Mouse (Mus musculus): Measurements from ENCODE around the gene Traf3ip3. TPM values are rescaled to one million over a fixed set of nuclear protein-coding genes. Genes with fewer than 3 reads are reported as not detected.

The Traf3ip3 gene
- polyA plus RNA-seq, 1 experiment, result 0.82 TPM

DNA sequence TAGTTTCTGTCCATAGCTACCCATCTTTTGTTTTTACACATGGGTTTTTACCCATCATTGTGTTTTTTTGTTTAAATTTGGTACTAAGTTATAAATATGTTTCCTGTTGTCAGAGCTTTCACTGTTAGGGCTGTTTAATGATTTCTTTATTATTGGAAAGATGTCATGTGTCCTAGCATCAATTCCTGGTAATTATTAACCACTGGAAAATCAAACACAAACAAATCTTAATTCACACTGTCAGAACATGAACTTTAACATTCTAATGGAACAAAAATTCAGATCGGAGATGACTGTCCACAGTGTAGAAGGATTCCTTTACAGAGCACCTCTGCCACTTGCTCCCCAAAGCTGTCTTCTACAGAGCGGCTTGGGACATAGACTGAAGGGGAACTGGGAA is 3.9 kb upstream of the Traf3ip3 start:
- TF ChIP-seq POLR2A (IDR thresholded peaks at IDR 0.05; ENCODE audit: borderline replicate concordance, extremely low read depth, insufficient read depth, insufficient read length, poor library complexity, severe bottlenecking) (no peak), CTCF (IDR thresholded peaks at IDR 0.05; ENCODE audit: borderline replicate concordance, extremely low read depth, insufficient read depth, insufficient read length) (no peak)

DNA sequence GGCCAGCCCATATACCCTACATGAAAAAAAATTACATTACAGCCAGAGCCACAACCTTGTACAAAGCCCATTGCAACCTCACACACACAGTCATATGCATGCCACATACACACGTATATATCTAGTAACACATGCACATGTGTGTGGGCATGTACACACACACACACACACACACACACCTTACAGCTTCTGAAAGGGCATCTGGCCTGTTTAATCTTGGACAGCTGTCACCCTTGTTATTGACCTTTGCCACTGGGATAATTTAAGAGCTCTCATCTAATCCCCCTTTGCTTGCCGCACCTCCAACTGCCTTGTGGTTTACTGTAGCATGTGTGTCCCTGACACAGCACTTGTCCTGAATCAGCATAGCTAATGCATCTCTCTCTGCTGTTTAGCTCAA is 2.3 kb upstream of the Traf3ip3 start:
- no peak for DNase-seq (ENCODE audit: low read depth)
- TF ChIP-seq CTCF (IDR thresholded peaks at IDR 0.05; ENCODE audit: borderline replicate concordance, extremely low read depth, insufficient read depth, insufficient read length) (no peak), POLR2A (IDR thresholded peaks at IDR 0.05; ENCODE audit: borderline replicate concordance, extremely low read depth, insufficient read depth, insufficient read length, poor library complexity, severe bottlenecking) (no peak)

More for the DNA sequence above, 3.9 kb upstream of the Traf3ip3 start:
- DNase-seq (ENCODE audit: low read depth), result no peak

DNA sequence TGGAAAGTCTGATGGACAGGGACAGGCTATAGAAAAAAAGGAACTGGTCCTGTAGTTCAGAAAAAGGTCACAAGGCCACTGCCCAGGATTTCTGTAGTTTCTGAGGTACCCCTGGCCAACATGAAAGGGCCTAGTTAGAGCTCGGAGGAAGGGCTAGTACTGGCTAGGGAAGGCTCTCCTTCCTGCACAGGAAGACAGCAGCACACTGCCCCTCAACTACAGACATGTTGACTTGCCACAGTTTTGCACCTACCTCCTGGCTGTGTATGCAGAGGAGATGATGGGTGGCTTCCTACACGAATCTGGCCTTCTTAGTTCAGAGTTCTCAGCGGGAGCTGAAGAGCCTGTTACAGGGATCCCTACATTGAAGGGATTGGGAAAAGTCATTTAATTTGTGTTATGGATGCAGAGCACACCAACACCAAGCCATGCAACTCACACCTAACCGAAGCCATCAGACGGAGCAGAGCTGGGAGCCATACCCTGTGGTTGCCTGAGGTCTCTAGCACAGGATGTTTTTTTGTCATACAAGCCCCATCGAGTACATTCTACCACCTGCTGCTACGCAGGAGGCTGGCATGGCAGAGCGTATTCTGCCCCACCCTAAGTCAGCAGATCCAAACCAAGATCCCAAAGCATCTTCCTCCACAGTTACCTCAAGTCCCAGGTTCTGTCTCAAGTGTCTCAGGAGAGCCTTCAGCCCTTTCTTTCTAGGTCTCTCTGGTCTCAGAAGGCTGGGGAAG is 692 bp downstream of the Traf3ip3 start:
- TF ChIP-seq POLR2A (IDR thresholded peaks at IDR 0.05; ENCODE audit: borderline replicate concordance, extremely low read depth, insufficient read depth, insufficient read length, poor library complexity, severe bottlenecking), result no peak
- DNase-seq (ENCODE audit: low read depth), result no peak

DNA sequence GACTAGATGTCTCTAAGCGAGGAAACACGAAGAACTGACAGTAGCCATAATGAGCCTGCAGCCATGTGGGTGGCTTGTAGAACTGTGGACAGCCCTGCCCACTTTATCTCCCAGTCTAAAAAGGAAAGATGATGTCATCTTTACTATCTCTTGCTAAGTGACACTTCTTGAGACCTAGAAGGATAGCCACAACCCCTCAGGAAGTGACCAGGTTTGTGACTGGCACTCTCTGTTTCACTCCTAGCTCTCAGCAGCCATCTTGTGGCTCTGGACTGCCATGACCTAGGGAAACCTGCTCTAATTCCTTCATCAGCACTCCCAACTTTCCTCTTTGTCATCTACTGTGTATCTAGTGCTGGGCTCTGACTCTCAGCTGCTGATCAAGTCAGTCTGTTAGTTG is 3.2 kb downstream of the Traf3ip3 start:
- DNase-seq (ENCODE audit: low read depth), result no peak
- TF ChIP-seq POLR2A (IDR thresholded peaks at IDR 0.05; ENCODE audit: borderline replicate concordance, extremely low read depth, insufficient read depth, insufficient read length, poor library complexity, severe bottlenecking) (no peak), CTCF (IDR thresholded peaks at IDR 0.05; ENCODE audit: borderline replicate concordance, extremely low read depth, insufficient read depth, insufficient read length) (no peak)

DNA sequence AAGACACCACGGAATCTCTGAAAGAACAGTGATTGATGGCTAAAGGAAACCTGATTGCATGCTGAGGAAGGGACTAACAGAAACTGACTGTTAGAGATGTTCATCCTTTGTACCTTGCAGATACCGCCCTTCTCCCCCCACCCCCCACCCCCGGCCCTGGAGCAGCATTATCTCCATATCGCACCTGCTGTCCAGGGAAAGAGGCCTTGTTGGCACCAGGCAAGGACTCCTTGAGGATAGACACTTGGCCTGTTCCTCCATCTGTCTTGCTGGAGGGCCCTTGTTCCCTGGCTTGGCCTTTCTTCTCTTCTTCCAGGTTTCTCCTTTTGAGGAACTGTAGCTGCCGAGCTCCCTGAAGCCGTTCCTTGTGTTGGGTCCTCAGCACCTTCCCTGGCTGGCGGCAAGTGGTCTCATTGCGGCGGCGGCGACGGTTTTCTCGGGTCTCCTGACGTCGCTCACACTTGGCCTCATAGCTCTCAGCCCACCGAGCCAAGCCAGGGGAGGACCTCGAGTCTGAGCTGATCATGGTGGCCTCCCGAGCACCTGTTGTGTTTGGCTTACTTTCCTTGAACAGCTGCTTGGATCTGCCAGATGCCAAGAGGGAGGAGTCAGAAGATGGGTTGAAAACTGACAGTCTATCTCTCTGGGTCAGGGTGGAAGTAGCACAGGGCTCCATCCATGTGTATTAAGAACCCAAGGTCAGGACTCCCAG is 3.9 kb downstream of the Traf3ip3 start:
- no peak for TF ChIP-seq POLR2A (IDR thresholded peaks at IDR 0.05; ENCODE audit: borderline replicate concordance, extremely low read depth, insufficient read depth, insufficient read length, poor library complexity, severe bottlenecking)
- no peak for TF ChIP-seq CTCF (IDR thresholded peaks at IDR 0.05; ENCODE audit: borderline replicate concordance, extremely low read depth, insufficient read depth, insufficient read length)
- DNase-seq (ENCODE audit: low read depth), result no peak

DNA sequence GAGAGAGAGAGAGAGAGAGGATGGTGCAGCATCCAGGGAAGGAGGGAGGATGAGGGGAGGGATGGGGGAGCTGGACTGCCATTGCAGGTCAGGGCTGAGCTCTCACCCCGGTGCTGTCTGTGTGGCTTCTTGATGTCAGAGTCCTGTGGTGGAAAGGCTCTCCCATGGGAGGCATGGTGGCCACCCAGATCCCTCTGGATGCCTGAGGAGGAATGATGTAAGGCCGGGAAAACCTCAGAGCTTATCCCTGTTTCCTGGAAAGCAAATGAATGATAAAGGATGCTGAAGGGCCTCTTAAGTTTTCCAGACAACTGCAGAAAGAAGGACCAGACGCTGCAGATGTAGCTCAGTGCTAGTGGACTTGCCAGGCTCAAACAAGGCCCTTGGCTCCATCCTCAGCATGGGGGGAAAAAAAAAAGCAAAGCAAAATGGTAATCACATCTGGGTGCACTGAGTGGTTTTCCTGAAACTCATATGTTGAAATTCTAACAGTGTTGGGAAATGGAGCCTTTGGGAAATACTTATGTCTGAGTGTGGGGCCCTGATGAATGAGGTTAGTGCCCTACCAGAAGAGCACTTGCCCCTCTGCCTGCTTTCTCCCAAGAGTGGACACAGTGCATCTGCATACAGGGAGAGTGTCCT is 6.2 kb downstream of the Traf3ip3 start:
- DNase-seq (ENCODE audit: low read depth), result no peak
- TF ChIP-seq POLR2A (IDR thresholded peaks at IDR 0.05; ENCODE audit: borderline replicate concordance, extremely low read depth, insufficient read depth, insufficient read length, poor library complexity, severe bottlenecking) (no peak), CTCF (IDR thresholded peaks at IDR 0.05; ENCODE audit: borderline replicate concordance, extremely low read depth, insufficient read depth, insufficient read length) (no peak)

DNA sequence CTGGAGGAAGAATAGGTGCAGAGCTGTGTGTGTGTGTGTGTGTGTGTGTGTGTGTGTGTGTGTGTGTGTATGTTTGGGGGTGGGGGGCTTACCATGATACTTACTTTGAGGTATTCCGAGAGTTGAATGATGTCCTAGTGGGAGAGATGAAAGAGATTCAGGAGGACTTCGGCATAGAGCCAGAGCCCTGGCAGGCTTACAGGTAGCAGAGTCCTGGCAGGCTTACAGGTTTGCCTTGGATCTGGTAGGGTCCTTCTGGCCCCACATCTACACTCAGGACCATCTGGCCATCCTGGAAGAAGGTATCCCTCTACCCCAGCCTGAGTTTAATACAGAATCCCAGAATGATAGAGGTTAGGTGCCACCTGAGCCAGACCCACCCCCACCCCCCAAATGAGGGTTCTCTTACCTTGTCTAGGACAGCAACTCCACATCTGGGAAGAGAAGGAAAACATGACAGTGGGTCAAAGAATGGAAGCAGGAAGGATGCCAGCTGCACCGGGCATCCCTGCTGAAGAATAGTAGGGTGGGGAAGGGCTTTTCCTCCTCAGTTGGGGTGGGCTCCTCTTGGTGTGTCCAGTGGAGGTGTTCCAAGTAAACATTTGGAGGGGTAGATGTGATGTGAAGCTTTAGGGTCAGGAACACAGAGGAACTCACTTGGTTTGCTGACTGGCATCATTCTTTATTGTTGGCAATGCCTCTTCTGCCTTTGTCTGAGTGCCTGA is 6.9 kb downstream of the Traf3ip3 start:
- TF ChIP-seq CTCF (IDR thresholded peaks at IDR 0.05; ENCODE audit: borderline replicate concordance, extremely low read depth, insufficient read depth, insufficient read length) (no peak), POLR2A (IDR thresholded peaks at IDR 0.05; ENCODE audit: borderline replicate concordance, extremely low read depth, insufficient read depth, insufficient read length, poor library complexity, severe bottlenecking) (no peak)
- DNase-seq (ENCODE audit: low read depth), result no peak

DNA sequence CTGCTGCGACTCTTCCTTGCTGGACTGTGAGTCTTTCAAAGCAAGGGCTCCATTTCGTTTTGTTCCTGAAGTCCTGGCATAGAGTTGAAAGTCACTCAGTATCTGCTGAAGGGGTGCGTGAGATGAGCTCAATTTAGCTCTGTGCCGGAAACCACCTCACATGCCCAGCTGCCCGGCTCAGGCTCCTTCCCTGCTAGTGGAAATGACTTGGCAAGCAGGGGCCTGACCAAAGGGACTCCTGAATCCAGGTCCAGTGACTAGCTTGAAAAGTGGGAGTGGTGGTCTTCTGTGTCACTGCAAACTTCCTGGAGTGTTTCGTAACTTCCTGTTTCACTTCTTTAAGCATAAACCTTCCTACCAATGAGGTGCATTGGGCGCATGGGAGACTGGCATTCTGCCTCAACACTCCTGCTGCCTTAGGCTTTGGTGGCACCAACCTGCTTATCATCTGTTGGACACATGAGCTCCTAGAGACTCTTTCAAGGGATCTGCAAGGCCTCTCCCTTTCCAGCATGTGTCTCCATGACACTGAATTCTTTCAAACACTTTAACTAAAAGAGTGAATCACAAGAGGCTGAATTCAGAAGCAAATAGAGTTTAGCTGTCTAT is 9.7 kb downstream of the Traf3ip3 start:
- DNase-seq (ENCODE audit: low read depth), result no peak
- TF ChIP-seq POLR2A (IDR thresholded peaks at IDR 0.05; ENCODE audit: borderline replicate concordance, extremely low read depth, insufficient read depth, insufficient read length, poor library complexity, severe bottlenecking) (no peak), CTCF (IDR thresholded peaks at IDR 0.05; ENCODE audit: borderline replicate concordance, extremely low read depth, insufficient read depth, insufficient read length) (no peak)

DNA sequence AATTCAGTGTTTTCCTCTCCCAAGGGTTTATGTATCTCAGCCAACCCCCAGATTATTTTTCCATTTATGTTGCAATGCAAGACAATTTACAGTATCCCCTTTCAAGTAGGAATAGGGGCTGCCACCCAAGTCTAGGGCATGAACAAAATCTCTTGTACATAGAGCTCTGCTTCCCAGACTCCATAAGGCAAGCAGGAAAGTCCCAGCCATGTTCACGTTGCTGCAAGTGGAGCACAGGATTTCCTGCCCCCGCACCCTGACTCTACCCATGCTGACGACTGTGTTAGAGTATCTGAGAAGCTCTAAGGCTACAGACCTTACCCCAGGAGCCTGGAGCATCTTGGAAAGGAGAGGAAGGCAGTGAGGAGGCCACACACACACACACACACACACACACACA is 11.7 kb downstream of the Traf3ip3 start:
- TF ChIP-seq CTCF (IDR thresholded peaks at IDR 0.05; ENCODE audit: borderline replicate concordance, extremely low read depth, insufficient read depth, insufficient read length), result no peak
- no peak for TF ChIP-seq POLR2A (IDR thresholded peaks at IDR 0.05; ENCODE audit: borderline replicate concordance, extremely low read depth, insufficient read depth, insufficient read length, poor library complexity, severe bottlenecking)

DNA sequence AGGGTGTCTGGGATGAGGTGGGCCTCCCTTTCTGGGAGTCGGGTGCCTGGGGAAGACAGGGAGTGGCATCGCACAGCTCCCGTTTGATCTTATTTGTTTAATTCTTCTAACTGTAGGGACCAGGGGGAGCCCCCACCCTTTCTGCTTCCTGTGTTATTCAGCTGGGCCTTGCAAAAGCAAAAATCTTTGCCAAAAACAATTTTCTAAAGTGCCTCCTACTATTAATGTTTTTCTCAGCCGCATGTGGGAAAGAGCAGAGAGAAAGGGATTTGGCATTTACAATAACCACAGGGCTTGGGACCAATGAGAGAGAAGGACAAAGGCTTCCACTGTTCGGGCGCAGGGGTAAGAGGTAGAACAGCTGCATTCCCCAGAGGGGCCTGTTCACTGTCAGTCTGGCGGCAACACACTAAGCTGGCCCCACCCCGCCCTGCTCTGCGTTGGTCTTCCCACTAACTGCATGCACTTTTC is 12.3 kb downstream of the Traf3ip3 start:
- no peak for TF ChIP-seq POLR2A (IDR thresholded peaks at IDR 0.05; ENCODE audit: borderline replicate concordance, extremely low read depth, insufficient read depth, insufficient read length, poor library complexity, severe bottlenecking)
- TF ChIP-seq CTCF (IDR thresholded peaks at IDR 0.05; ENCODE audit: borderline replicate concordance, extremely low read depth, insufficient read depth, insufficient read length), result no peak
- DNase-seq (ENCODE audit: low read depth), result peak; percentile 89

More for the DNA sequence above, 11.7 kb downstream of the Traf3ip3 start:
- peak; percentile 18 for DNase-seq (ENCODE audit: low read depth)

Measured in brain, embryonic 14.5 days (tissue).